Mouse (Mus musculus) spleen, adult 2 months (tissue): Measurements from ENCODE around the gene Olfr577. TPM values are rescaled to one million over a fixed set of nuclear protein-coding genes. Genes with fewer than 3 reads are reported as not detected.

Source experiments
- DNase-seq, 2 experiments: peaks; one replicate each; pipeline versions ENCODE4 v3.0.0 to v3.0.0-alpha.2; 2012 to 2021; ENCODE audit warnings: low spot score in 2 of 2, low read depth in 1 of 2
- H3K27ac ChIP-seq: fragments of 200-500 bp; 2 replicates; pipeline ENCODE4 v1.5.1; 2012; ENCODE audit warnings: low read length, inconsistent platforms; ENCODE audit not compliant: insufficient read depth
- H3K27me3 ChIP-seq: fragments of 200-500 bp; 2 replicates; pipeline ENCODE4 v1.6.1; 2012; ENCODE audit warnings: mild to moderate bottlenecking, moderate library complexity, low read length, inconsistent platforms; ENCODE audit not compliant: control insufficient read depth, insufficient read depth
- H3K36me3 ChIP-seq: fragments of 200-500 bp; 2 replicates; pipeline ENCODE4 v1.6.1; 2012; ENCODE audit warnings: mild to moderate bottlenecking, low read length, inconsistent platforms; ENCODE audit not compliant: control insufficient read depth, insufficient read depth
- H3K4me1 ChIP-seq: fragments of 200-500 bp; 2 replicates; pipeline ENCODE4 v1.6.1; 2011; ENCODE audit warnings: inconsistent platforms; ENCODE audit not compliant: control insufficient read depth, insufficient read depth, insufficient read length
- H3K4me3 ChIP-seq: fragments of 200-500 bp; 2 replicates; pipeline ENCODE4 v1.5.1; 2011; ENCODE audit warnings: mild to moderate bottlenecking, inconsistent platforms; ENCODE audit not compliant: insufficient read depth, insufficient read length; ENCODE audit errors: extremely low read depth
- CTCF ChIP-seq: fragments of 200-500 bp; IDR thresholded peaks from 2 replicates; pipeline ENCODE4 v1.5.1; 2011; ENCODE audit warnings: mild to moderate bottlenecking, inconsistent platforms; ENCODE audit not compliant: insufficient read depth, insufficient read length, insufficient replicate concordance; ENCODE audit errors: extremely low read depth
- POLR2A ChIP-seq: fragments of 200-500 bp; IDR thresholded peaks from 2 replicates; pipeline ENCODE4 v1.6.1; 2011; ENCODE audit warnings: low read depth, low read length, inconsistent platforms
- WGBS: fragments of 180-500 bp; shearing (Covaris S2); methylation state at CpG from one replicate; pipeline ENCODE4 v1.1.7; 2018; 5-methylcytosine and 5-hydroxymethylcytosine counted together
- polyA plus RNA-seq: library from polyadenylated mRNA; depleted of rRNA; stranded (reverse); fragments of >200 nt; gene quantifications from 2 replicates; pipeline ENCODE4 v1.2.3, GENCODE M21; 2012; rRNA removed

Gene Olfr577
- polyA plus RNA-seq = not detected in 2 replicates

GRCm38 (mm10) chr7:102975843-102976242, at the start of gene Olfr577:
Gene Olfr577, minus strand, starts transcription at chr7:102975943.
- no peak for TF ChIP-seq CTCF
- no peak for TF ChIP-seq POLR2A
- Histone ChIP-seq H3K4me1 (no peaks in the 10 kb centered on the region), H3K27ac (no peak within 1 kb of the TSS), H3K4me3 (no peak within 1 kb of the TSS), H3K27me3 (no peaks in the 10 kb centered on the region), H3K36me3 (no peaks in the 10 kb centered on the region)
- 83% methylated on average over 2 of the region's 2 CpGs for WGBS
- DNase-seq = no peak

GRCm38 (mm10) chr7:102989224-102989623, 13.5 kb upstream of the Olfr577 start, which contains the start of gene Olfr578:
Gene Olfr578, minus strand, starts transcription at chr7:102989324.
- Histone ChIP-seq H3K36me3 (no peaks in the 10 kb centered on the region), H3K27me3 (no peaks in the 10 kb centered on the region), H3K4me1 (no peaks in the 10 kb centered on the region), H3K27ac (no peak within 1 kb of the TSS), H3K4me3 (no peak within 1 kb of the TSS)
- TF ChIP-seq POLR2A = no peak
- TF ChIP-seq CTCF = no peak
- no peak for DNase-seq
- 67% methylated on average over 3 of the region's 3 CpGs for WGBS

GRCm38 (mm10) chr7:102974399-102974798, 1.3 kb downstream of the Olfr577 start:
- no peak overlapping the region for H3K27ac ChIP-seq
- no peak for DNase-seq
- 33% methylated on average over 1 of the region's 1 CpGs for WGBS

GRCm38 (mm10) chr7:102962360-102962759, 13.4 kb downstream of the Olfr577 start, which contains the start of gene Olfr576:
Gene Olfr576, plus strand, starts transcription at chr7:102962660.
- 38% methylated on average over 2 of the region's 2 CpGs for WGBS
- H3K27me3 ChIP-seq = no peaks in the 10 kb centered on the region
- no peaks in the 10 kb centered on the region for H3K36me3 ChIP-seq
- TF ChIP-seq CTCF (no peak), POLR2A (no peak)
- H3K4me1 ChIP-seq = no peaks in the 10 kb centered on the region
- H3K4me3 ChIP-seq = no peak within 1 kb of the TSS
- no peak within 1 kb of the TSS for H3K27ac ChIP-seq
- DNase-seq = no peak

More at GRCm38 (mm10) chr7:102974399-102974798, 1.3 kb downstream of the Olfr577 start:
- TF ChIP-seq POLR2A (no peak), CTCF (no peak)
- Histone ChIP-seq H3K36me3 (no peaks in the 10 kb centered on the region), H3K4me3 (no peak overlapping the region), H3K4me1 (no peaks in the 10 kb centered on the region), H3K27me3 (no peaks in the 10 kb centered on the region)

- H3K36me3 ChIP-seq = no peaks in the 10 kb centered on the region
- WGBS = 56% methylated on average over 1 of the region's 1 CpGs
- TF ChIP-seq POLR2A (no peak), CTCF (no peak)
- DNase-seq = no peak
- no peak within 1 kb of the TSS for H3K4me3 ChIP-seq
- no peaks in the 10 kb centered on the region for H3K4me1 ChIP-seq
- H3K27me3 ChIP-seq = no peaks in the 10 kb centered on the region
- H3K27ac ChIP-seq = no peak within 1 kb of the TSS
Observed at GRCm38 (mm10) chr7:102958593-102958992, 17.1 kb downstream of the Olfr577 start, which contains the start of gene Olfr575. Gene Olfr575, minus strand, starts transcription at chr7:102958775.

GRCm38 (mm10) chr7:102958137-102958536, 17.6 kb downstream of the Olfr577 start:
- 77% methylated on average over 3 of the region's 3 CpGs for WGBS
- no peak for TF ChIP-seq CTCF
- no peak for TF ChIP-seq POLR2A
- Histone ChIP-seq H3K4me1 (no peaks in the 10 kb centered on the region), H3K27me3 (no peaks in the 10 kb centered on the region), H3K27ac (no peak overlapping the region), H3K4me3 (no peak overlapping the region), H3K36me3 (no peaks in the 10 kb centered on the region)
- no peak for DNase-seq

- no peak overlapping the region for H3K27ac ChIP-seq
- 75% methylated on average over 1 of the region's 1 CpGs for WGBS
- no peaks in the 10 kb centered on the region for H3K4me1 ChIP-seq
Observed at GRCm38 (mm10) chr7:102950732-102951131, 25.0 kb downstream of the Olfr577 start.

More at GRCm38 (mm10) chr7:102950732-102951131, 25.0 kb downstream of the Olfr577 start:
- Histone ChIP-seq H3K36me3 (no peaks in the 10 kb centered on the region), H3K27me3 (no peaks in the 10 kb centered on the region), H3K4me3 (no peak overlapping the region)
- no peak for DNase-seq
- TF ChIP-seq POLR2A (no peak), CTCF (no peak)
